Mouse (Mus musculus) ZHBTc4 (cell line): ENCODE results near the gene Poc1a.

Source experiments
- DNase-seq: peaks from one replicate; pipeline ENCODE4 v3.0.0-alpha.2; 2011; ENCODE audit warnings: low read depth, low spot score

The Poc1a gene

GRCm38 (mm10) chr9:106265358-106266075, 15.3 kb upstream of the Poc1a start:
- DNase-seq, result no peak

GRCm38 (mm10) chr9:106266936-106267657, 13.8 kb upstream of the Poc1a start:
- DNase-seq, result no peak

- DNase-seq, result no peak
Measured at GRCm38 (mm10) chr9:106268421-106268820, 12.4 kb upstream of the Poc1a start.

- no peak for DNase-seq
Measured at GRCm38 (mm10) chr9:106269076-106269788, 11.6 kb upstream of the Poc1a start.

GRCm38 (mm10) chr9:106269879-106270278, 11.0 kb upstream of the Poc1a start:
- peak; percentile 41 for DNase-seq

GRCm38 (mm10) chr9:106270656-106271055, 10.2 kb upstream of the Poc1a start:
- no peak for DNase-seq

GRCm38 (mm10) chr9:106272288-106272687, 8.6 kb upstream of the Poc1a start:
- DNase-seq, result no peak

- no peak for DNase-seq
Measured at GRCm38 (mm10) chr9:106273276-106273675, 7.6 kb upstream of the Poc1a start.

- DNase-seq, result no peak
Measured at GRCm38 (mm10) chr9:106273791-106274190, 7.1 kb upstream of the Poc1a start.

GRCm38 (mm10) chr9:106274652-106275180, 6.1 kb upstream of the Poc1a start:
- no peak for DNase-seq

- no peak for DNase-seq
Measured at GRCm38 (mm10) chr9:106275806-106276205, 5.1 kb upstream of the Poc1a start.

- DNase-seq, result peak; percentile 68
Measured at GRCm38 (mm10) chr9:106280386-106280785, 475 bp upstream of the Poc1a start.

GRCm38 (mm10) chr9:106282024-106282423, 1.2 kb downstream of the Poc1a start:
- DNase-seq, result no peak

GRCm38 (mm10) chr9:106287165-106287564, 6.3 kb downstream of the Poc1a start:
- DNase-seq, result no peak

- peak; percentile 79 for DNase-seq
Measured at GRCm38 (mm10) chr9:106288864-106289263, 8.0 kb downstream of the Poc1a start.

- no peak for DNase-seq
Measured at GRCm38 (mm10) chr9:106289841-106290240, 9.0 kb downstream of the Poc1a start.

- DNase-seq, result no peak
Measured at GRCm38 (mm10) chr9:106290636-106291122, 9.8 kb downstream of the Poc1a start.

- DNase-seq, result no peak
Measured at GRCm38 (mm10) chr9:106293569-106294156, 12.8 kb downstream of the Poc1a start.

- DNase-seq, result no peak
Measured at GRCm38 (mm10) chr9:106296637-106297174, 15.8 kb downstream of the Poc1a start.

GRCm38 (mm10) chr9:106300176-106300803, 19.4 kb downstream of the Poc1a start:
- no peak for DNase-seq

GRCm38 (mm10) chr9:106300949-106301348, 20.1 kb downstream of the Poc1a start:
- no peak for DNase-seq
